Mouse (Mus musculus) left cerebral cortex, adult 18-20 months (tissue): ENCODE results near the gene 4930519G04Rik. TPM values are rescaled to one million over a fixed set of nuclear protein-coding genes. Genes with fewer than 3 reads are reported as not detected.
A peak's percentile ranks its signal among the peaks of the same experiment; 100 is the strongest.
"Not testable (repeated sequence)": the region's sequence is repeated elsewhere in the genome, so short reads cannot be mapped to it uniquely, and the experiment has no call there.

Experiments
- DNase-seq, 2 experiments: peaks; one replicate each; pipeline ENCODE4 v3.0.0; 2021 to 2022; ENCODE audit warnings: low spot score in 2 of 2, mixed read lengths in 1 of 2
- microRNA-seq, 2 experiments: library from miRNA; unstranded; fragments of <30 nt; microRNA quantifications; one replicate each; pipeline ENCODE4 v1.2.0; 2021
- total RNA-seq, 2 experiments: library from RNA; stranded (reverse); gene quantifications; 2 replicates each; pipeline ENCODE4 v1.2.3; 2021

The 4930519G04Rik gene
- total RNA-seq, 2 experiments from 2014 or later = not detected

DNA sequence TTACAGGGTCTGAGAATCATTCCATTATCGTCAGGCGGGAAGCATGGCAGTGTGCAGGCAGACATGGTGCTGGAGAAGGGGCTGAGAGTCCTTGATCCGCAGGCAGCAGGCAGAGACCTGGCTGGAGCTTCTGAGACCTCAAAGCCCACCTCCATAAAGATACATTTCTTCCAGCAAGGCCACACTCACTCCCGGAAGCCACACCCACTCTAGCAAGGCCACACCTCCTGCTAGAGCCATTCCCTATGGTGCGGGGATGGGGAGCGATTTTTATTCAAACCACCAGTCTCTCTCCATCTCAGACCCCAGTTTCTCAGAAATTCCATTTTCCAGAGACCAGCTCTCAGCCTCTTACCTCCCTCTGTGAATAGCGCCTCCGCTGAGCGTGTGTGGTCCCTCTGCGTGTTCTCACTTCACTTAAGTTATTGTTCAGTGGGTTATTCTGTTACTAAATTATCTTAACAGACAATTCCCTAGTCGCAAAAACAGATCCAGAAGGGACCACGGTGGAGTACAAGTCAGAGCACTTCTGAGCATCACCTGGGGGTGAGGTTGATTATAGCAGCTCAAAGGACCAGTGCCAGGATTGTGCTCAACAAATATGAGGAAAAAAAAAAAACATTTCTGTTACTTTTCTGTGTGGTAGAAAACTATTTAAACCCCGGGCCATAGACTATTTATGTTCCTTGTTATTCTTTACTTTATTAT, 55.3 kb downstream of the 4930519G04Rik start:
- no peak for DNase-seq

DNA sequence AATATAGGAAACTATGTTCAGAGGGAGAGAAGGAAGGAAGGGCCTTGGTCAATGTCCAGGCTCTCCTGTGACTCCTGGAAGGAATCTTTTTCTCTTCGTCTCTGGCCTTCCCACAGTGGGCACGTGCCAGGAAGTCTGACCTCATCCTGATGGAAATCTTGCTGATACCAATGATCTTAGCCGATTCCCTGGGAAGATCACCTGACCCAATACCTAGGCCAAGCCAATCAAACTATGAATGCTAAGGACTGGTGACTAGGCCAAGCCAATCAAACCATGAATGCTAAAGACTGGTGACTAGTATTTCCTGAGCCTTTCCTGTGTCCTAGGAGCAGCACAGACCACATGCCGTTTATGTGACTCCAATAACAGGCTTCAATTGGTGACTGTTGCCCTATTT, 60.2 kb downstream of the 4930519G04Rik start:
- no peak for DNase-seq

DNA sequence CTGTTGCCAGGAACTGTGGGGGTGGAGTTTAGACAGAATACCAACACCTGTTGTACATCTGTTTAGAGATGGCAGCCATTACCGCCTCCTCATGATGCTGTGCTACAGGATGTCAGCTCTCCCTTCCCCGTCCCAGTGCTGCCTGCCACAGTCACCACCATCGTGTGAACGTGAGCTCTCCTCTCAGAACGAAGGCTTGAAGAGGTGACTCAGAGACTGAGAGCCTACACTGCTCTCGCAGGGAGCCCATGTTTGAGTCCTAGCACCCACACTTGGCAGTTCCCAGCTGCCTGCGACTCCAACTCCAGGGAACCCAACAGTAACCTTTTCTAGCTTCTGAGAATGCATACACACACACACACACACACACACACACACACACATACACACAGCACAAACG, 61.4 kb downstream of the 4930519G04Rik start:
- DNase-seq = peak; percentile 21 to 44

DNA sequence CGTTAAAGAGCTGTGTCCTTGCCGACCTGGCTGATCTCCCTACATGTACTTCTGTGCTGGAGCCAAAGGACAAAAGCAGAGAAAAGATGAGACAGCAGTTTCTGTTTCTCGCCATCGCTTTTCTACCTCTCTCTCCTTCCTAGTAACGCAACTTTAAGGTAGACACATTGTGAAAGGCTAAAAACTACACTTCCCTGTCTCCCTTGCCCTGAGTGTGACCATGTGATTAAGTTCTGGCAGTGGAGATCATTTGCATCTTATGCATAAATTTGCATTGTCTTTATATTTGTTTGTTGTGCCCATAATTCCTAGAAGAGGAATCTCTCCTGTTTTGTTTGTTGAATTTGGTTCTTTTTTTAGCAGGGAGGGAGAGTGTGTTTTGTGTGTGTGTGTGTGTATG, 62.4 kb downstream of the 4930519G04Rik start:
- DNase-seq = no peak

DNA sequence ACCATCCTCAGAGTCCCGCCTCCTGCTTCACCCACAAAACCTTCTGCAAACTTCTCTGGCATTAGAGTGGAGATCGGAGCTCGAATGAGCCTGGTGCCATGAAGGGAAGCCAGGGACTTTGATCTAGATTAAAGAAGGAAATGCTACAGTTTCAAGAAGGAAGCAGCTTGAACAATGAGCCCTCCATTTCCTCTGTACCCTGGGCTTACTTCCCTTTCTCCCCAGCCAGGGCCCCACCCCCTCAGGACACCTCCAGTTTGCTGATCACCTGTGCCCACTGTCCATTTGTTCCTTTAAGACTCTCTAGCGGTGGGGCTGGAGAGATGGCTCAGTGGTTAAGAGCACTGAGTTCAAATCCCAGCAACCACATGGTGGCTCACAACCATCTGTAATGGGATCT, 63.3 kb downstream of the 4930519G04Rik start:
- DNase-seq = no peak

DNA sequence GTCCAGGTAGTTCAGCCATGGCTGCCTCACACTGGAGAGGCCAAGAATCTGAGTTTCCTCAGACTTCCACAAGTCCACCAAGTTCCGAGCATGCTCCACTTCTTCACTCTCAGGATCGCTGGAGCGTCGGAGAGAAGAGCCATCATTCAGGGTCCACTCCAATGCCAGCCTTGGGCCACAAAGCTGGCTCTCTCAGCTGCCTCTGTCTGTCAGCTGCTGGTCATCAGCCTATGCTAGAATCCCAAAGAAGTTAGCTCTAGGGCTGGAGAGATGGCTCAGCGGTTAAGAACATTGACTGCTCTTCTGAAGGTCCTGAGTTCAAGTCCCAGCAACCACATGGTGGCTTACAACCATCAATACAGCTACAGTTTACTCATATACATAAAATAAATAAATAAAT, 63.9 kb downstream of the 4930519G04Rik start:
- not testable (repeated sequence) for DNase-seq

DNA sequence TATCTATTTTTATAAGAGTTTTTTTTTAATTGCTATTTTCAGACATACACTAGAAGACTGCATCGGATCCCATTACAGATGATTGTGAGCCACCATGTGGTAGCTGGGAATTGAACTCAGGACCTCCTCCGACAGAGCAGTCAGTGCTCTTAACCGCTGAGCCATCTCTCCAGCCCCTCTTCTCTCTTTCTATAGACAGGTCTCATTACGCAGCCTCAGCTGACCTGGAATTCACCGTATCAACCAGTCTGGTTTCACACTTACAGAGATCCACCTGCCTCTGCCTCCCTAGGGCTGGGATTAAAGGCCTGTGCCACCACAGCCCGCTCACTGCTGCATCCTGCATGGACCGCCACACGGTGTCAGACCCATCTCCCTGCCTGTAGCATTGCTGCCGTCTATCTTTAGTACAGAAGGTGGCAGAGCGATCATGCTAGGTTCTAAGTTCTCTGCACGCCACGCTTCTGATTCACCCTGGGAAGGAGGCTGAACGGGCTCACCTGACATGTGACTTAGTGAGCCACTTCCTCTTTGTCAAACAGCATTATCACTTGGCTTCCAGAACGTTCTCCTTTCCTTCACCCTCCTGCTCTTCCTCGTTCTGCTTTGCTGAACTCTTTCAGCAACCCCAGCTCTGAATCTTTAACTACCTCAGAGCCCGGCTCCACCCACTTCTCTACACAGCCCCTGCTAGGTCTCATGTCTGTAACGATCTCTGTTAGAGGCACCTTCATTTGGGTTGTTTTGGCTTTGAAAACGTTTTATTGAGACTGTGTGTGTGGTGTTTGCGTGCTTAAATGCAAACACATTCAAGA, 68.3 kb downstream of the 4930519G04Rik start:
- DNase-seq = no peak

DNA sequence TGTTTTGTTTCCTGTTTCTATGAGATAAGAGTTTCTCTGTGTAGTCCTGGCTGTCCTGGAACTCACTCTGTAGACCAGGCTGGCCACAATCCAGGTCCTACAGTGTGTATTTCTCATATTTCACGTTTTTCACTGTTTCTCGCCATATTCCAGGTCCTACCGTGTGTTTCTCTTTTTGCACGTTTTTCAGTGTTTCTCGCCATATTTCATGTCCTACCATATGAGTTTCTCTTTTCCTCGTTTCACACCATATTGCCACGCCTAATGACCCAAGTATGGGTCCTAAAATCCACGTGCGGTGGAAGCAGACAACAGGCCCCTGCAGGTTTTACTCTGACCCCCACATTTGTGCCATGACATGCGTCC, 68.9 kb downstream of the 4930519G04Rik start:
- DNase-seq = no peak

DNA sequence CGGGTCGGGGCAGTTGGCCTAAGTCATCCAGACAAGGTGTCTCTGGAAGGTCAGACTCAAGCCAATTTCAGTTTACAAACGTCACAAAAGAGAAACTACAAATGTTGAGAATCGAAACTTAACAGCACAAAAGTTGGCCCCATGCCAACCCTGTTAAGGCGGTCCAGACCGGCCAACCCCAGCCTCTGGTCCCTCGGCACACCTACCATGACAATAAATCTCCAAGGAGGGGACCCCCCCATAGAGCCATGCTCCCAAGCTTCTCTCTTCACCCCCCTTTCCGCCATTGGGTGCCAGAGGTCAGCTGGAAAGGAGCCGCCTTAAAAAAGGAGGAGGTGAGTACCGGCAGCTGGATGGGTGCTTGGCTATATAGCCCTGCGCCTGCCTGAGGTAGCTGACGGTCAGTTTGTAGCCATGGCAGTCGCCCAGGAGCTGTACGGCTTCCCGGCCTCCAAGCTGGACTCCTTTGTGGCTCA, 69.6 kb downstream of the 4930519G04Rik start, which contains the start of gene Oasl1:
Oasl1 (plus strand) TSS at position 243 of the 476 bp plus-strand sequence.
- DNase-seq = no peak

DNA sequence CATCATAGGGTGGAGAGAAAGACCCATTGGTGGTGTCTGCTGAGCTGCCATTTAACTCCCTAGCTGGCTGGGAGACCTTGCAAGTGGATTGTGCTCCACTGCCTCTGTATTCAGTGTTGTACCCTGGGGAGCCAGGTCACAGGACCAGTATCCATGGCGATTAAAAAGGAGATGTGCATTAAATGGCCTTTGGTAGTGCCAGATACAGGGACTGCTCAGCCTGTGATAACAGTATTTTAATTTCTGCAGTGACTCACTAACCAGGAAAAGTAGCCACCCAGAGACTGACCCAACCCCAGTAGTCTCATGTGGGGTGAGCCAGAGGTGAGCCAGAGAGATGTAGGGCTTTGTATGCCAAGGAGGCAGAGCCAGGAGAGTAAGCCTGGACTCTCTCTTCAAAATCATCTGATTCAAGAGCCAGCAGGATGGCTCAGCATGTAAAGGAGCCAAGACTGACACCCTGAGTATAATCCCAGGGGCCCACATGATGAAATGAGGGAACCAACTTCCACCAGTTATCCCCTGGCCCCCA, 72.8 kb downstream of the 4930519G04Rik start:
- DNase-seq = no peak

DNA sequence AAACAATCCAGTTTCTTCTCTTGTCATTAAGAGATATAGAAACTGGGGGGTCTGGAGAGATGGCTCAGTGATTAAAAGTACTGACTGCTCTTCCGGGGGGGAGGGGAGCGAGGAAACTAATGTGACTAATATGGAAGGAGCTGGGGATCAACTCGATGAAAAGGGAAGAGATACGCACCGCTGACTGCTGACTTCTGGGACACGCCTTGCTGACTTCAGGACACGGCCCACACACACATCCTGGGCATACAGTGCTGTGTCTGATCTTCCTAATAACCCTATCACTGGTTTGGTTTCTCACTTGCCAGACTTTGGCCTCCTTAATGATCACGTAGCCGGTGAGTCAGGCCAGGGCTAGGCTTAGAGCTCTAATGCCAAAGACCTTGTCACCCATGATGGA, 73.3 kb downstream of the 4930519G04Rik start:
- DNase-seq = no peak

DNA sequence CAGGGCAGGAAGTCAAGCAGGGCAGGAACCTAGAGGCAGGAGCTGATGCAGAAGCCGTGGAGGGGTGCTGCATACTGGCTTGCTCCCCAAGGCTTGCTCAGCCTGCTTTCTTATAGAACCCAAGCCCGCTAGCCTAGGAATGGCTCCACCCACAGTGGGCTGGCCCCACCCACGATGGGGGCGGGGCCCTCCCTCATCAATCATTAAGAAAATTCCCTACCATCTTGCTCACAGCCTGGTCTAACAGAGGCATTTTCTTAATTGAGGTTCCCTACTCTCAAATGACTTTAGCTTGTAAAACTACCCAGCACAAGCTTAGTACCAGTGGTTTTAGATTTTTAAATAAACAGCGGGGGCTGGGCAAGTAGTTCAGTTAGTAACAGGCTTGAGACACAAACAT, 78.2 kb downstream of the 4930519G04Rik start:
- no peak for DNase-seq

DNA sequence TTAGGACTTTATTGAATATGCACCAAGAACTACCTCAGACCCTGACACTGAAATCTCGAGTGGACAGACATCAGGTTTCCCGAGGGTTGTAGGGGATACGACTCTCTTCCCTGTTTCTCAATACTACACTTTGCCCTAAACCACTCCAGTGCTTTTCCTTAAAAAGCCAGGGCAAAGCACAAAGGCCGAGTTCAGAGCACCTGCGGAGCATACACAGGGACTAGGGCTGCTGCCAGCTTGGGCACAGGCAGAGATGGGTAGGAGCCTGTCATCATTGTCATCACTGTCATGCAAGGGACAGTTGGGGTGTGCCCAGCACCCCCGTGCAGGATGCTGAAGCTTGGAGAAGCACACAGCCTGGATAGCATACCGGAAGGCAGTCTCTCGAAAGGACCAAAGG, 79.7 kb downstream of the 4930519G04Rik start:
- DNase-seq = no peak

Small RNA genes within 50 kb of the gene (microRNA-seq; reads per million reads assigned to microRNA genes)
- 5.2 to 6.8 reads per million in 2 experiments for gene Mir6240

Other genes starting within 250 kb of the 4930519G04Rik start
- gene Trpv4, start 195.2 kb upstream of the 4930519G04Rik start, total RNA-seq = 1 to 10 TPM; 1.4 to 2.1 TPM
- gene Gltp, start 162.7 kb upstream of the 4930519G04Rik start, total RNA-seq = 10 to 100 TPM; 21.6 to 22.4 TPM
- 10 to 100 TPM; 11.2 to 12.3 TPM for gene Tchp, start 145.9 kb upstream of the 4930519G04Rik start, total RNA-seq
- gene Ankrd13a, start 79.0 kb upstream of the 4930519G04Rik start, total RNA-seq = 10 to 100 TPM; 31.2 to 33.8 TPM
- gene Git2, start 78.1 kb upstream of the 4930519G04Rik start, total RNA-seq = 10 to 100 TPM; 39.2 to 49.6 TPM
- 100 to 1,000 TPM; 160 to 161 TPM for gene 1500011B03Rik, start 30.2 kb upstream of the 4930519G04Rik start, total RNA-seq
- gene Gm9936, start 5.0 kb downstream of the 4930519G04Rik start, total RNA-seq = 1 to 10 TPM in 1 of 2 experiments, under 1 TPM in 1; 0.74 to 1.2 TPM
- 1 to 10 TPM; 1.8 to 2.3 TPM for gene Oasl2, start 43.3 kb downstream of the 4930519G04Rik start, total RNA-seq
- under 1 TPM; 0.21 to 0.35 TPM for gene Oasl1, start 69.6 kb downstream of the 4930519G04Rik start, total RNA-seq
- gene 2210016L21Rik, start 88.5 kb downstream of the 4930519G04Rik start, total RNA-seq = 100 to 1,000 TPM; 207 to 236 TPM
- gene Hnf1a, start 117.4 kb downstream of the 4930519G04Rik start, total RNA-seq = not detected
- gene Sppl3, start 157.5 kb downstream of the 4930519G04Rik start, total RNA-seq = 10 to 100 TPM; 84.8 to 85.4 TPM
- not detected for gene Gm10401, start 244.6 kb downstream of the 4930519G04Rik start, total RNA-seq